Mouse (Mus musculus) olfactory bulb, adult 2 months (tissue): ENCODE results near the gene Ptpru. TPM values are rescaled to one million over a fixed set of nuclear protein-coding genes. Genes with fewer than 3 reads are reported as not detected.

ENCODE experiments used
- H3K27ac ChIP-seq: fragments of 200-500 bp; 2 replicates; pipeline ENCODE4 v1.5.1; 2012; ENCODE audit warnings: low read depth, low read length; ENCODE audit not compliant: insufficient read depth
- H3K4me1 ChIP-seq: fragments of 200-500 bp; 2 replicates; pipeline ENCODE4 v1.6.1; 2012; ENCODE audit warnings: low read length; ENCODE audit not compliant: control insufficient read depth, insufficient read depth
- H3K4me3 ChIP-seq: fragments of 200-500 bp; 2 replicates; pipeline ENCODE4 v1.5.1; 2012; ENCODE audit warnings: mild to moderate bottlenecking, low read depth, low read length, moderate library complexity; ENCODE audit not compliant: insufficient read depth
- CTCF ChIP-seq: fragments of 200-500 bp; IDR thresholded peaks from 2 replicates; pipeline ENCODE4 v1.5.1; 2012; ENCODE audit warnings: low read depth, mild to moderate bottlenecking, low read length, moderate library complexity; ENCODE audit not compliant: insufficient read depth
- POLR2A ChIP-seq: fragments of 200-500 bp; IDR thresholded peaks from 2 replicates; pipeline ENCODE4 v1.6.1; 2012; ENCODE audit warnings: mild to moderate bottlenecking, low read depth, low read length, moderate library complexity; ENCODE audit not compliant: insufficient read depth
- WGBS: fragments of 180-500 bp; shearing (Covaris S2); methylation state at CpG from one replicate; pipeline ENCODE4 v1.1.7; 2018; 5-methylcytosine and 5-hydroxymethylcytosine counted together
- polyA plus RNA-seq: library from polyadenylated mRNA; stranded (reverse); fragments of >200 nt; gene quantifications from 2 replicates; pipeline ENCODE4 v1.2.4, GENCODE M21; 2012; ENCODE audit warnings: low replicate concordance; ENCODE audit not compliant: missing spikeins, insufficient read depth, insufficient read length

The Ptpru gene
- polyA plus RNA-seq, 1 experiment = not detected

DNA sequence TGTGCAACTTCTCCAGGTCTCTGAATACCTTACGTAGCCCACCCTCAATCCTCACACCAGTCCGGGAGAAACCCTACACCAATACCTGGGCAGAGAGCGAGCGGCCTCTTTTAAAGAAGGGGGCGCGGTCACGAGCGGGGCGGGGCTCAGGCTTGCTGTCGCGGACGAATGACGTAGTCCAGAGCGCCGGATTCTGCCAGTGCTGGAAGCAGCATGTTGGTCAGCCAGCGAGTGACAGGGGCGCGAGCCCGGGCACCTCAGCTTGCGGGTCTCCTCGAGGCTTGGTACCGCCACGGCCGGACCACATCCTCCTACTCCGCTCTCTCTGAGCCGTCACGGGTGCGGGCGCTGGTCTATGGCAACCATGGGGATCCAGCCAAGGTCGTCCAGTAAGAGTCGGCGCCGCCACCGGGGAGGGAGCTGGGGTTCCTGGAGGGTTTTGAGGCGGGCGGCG, 5.2 kb upstream of the Ptpru start, which contains the start of gene Mecr:
Gene Mecr (plus strand): TSS at position 181 of the 454 bp plus-strand sequence.
- TF ChIP-seq POLR2A (peak; percentile 78), CTCF (no peak)
- peaks cover 3% of the 10 kb centered on the region for H3K4me1 ChIP-seq
- H3K4me3 ChIP-seq = peak within 1 kb of the TSS; percentile 70
- no peak within 1 kb of the TSS for H3K27ac ChIP-seq
- under 1% methylated on average over 37 of the region's 37 CpGs for WGBS

DNA sequence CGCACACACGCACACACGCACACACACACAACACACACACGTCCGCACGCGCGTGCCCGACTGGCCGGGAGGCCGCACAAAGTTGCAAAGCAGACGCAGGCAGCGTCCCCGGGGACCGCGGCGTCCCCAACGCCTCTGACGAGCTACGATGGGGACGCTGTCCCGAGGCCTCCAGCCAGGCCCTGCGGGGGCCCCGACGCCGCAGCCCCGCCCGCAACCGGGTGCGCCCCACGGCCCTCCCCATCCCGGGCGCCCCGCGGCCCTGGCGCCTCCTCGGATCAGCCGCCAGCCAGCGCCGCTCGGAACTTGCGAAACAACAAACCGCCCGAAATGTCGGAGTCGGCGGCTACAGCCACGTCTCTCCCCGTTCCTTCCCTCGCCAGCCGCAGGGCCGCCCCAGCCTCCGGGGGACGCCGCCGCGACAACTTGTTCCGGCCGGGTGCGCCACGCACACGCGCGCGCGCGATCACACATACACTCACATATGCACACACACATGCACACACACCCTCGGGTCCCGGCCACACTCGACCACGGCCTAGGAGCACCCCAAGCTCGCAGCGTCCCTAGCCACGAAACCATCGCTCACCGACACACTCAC, 1.1 kb downstream of the Ptpru start:
- H3K4me3 ChIP-seq = peak overlapping the region; percentile 65
- TF ChIP-seq POLR2A = no peak
- TF ChIP-seq CTCF = no peak
- no peak overlapping the region for H3K27ac ChIP-seq
- peaks cover 21% of the 10 kb centered on the region for H3K4me1 ChIP-seq
- WGBS = under 1% methylated on average over 76 of the region's 76 CpGs

DNA sequence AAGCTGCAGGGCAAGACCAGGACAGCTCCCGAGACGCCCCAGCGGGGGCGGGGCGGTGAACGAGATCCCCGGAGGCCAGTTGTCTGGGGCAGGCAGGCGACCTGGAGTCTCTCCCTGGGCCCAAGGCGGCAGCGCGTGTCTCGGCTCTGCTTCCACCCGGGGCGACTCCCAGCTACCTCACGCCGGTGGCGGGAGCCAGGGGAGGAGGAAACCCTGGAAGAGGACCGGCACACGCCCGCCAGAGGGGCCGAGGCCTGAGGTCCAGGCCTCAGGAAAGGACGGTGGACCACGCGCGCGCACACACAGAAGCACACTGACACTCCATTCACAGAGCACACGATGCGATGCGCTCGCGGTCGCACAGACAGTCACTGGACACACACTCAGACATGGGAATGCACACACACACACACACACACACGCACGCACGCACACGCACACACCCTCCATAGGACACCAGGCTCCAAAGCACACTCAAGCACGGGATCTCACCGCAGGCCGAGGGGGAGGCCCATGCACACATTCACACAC, 1.7 kb downstream of the Ptpru start:
- WGBS = 12% methylated on average over 39 of the region's 39 CpGs
- Histone ChIP-seq H3K4me1 (peaks cover 21% of the 10 kb centered on the region), H3K4me3 (peak overlapping the region; percentile 65), H3K27ac (no peak overlapping the region)
- no peak for TF ChIP-seq CTCF
- TF ChIP-seq POLR2A = no peak

DNA sequence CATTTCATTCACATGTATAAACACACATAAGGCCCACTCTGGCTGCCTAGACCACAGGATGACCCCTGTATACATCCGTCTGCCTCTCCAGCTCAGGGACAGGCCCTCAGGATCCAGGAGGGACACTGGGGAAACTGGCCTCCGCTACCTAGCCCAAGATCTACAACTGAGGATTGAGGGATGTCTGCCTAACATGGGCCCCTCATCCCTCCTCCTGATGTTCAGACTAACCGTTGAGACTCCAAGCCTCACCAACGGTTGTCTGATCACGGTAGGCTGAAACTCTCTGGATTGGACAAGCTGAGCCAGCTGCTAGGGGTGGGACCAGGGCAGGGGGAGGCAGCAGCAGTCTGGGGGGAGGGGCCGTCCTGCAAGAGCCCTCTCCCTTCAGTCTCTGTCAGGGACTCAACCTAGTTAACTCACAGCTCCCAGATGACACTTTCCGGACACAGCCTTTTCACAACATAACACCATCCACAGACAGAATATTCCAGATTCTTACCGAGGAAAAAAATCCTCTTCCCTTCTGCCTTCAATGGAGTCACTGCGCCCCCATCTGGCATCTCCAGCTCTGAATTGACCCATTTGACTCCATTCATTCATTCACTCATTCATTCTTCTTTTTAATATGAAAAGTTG, 4.0 kb downstream of the Ptpru start:
- H3K4me1 ChIP-seq = peaks cover 21% of the 10 kb centered on the region
- TF ChIP-seq POLR2A = no peak
- TF ChIP-seq CTCF = no peak
- WGBS = 48% methylated on average over 9 of the region's 9 CpGs
- H3K4me3 ChIP-seq = no peak overlapping the region
- no peak overlapping the region for H3K27ac ChIP-seq

DNA sequence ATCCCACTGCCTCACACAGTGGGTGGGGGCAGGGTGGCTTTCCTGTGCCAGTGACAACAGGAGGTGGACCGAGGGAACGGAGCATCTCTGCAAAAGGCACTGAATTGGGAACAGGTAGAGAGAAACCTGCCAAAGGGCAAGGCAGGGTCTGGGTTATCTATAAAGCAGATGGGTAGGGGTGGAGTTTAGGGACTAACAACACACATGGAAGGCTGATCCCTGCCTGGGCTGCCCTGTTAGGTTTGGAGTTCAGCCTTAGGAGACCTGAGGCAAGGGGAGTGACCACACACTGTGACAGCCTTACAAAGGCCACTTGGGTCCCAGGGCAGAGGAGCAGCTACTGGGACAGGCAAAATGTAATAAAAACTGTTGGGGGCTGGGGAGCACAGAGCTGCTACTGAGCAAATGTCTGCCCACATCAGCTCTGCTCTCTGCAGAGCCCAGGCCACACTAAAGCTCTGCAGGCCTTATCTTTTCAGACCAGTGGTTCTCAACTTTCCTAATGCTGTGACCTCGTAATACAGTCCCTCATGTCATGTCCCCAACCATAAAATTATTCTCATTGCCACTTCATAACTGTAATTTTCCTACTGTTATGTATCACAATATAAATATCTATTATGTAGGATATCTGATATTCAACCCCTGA, 5.2 kb downstream of the Ptpru start:
- peaks cover 17% of the 10 kb centered on the region for H3K4me1 ChIP-seq
- no peak overlapping the region for H3K27ac ChIP-seq
- H3K4me3 ChIP-seq = no peak overlapping the region
- 90% methylated on average over 3 of the region's 3 CpGs for WGBS
- TF ChIP-seq CTCF (no peak), POLR2A (no peak)

DNA sequence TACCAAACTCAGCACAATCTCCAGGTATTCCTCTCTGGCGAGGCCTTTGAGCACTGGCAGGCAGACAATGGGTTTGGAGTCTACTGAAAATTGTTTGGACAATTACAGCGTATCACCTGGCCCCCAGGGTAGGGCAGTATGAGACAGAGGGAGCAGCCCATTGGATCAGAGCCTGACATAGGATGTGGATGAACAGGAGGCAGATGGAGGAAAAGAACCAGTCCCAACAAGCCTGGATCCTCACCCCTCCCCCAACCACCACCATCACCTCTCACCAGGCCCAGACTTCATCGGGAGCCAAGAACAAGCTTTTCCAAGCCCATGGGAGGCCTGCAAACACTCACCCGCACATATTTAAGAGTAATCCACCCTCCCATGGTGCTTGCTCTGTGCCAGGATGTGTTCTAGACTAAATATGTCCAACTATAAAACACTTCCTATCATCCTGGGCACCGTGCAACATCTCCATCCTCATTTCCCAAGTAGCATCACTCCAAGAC, 6.5 kb downstream of the Ptpru start:
- no peak overlapping the region for H3K27ac ChIP-seq
- no peak overlapping the region for H3K4me3 ChIP-seq
- peaks cover 6% of the 10 kb centered on the region for H3K4me1 ChIP-seq
- TF ChIP-seq CTCF = no peak
- TF ChIP-seq POLR2A = no peak
- WGBS = 82% methylated on average over 5 of the region's 5 CpGs

DNA sequence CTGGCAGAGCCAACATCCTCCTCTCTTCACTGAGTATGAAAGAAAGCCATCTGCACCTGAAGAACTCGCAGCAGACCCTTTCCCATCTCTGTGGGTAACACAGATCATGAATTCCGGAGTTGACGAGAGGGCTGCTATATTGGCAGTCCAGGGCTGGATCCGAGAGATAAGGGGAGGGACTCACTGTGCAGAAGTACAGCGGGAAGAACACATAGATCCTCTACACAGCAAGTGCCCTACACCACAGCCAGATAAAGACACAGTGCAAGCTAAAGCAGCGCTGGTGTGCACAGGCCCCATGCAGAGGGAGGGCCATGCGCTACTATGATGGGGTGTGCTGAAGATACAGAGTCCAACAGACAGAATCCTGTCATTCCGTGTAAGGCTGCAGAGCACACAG, 9.0 kb downstream of the Ptpru start:
- 89% methylated on average over 8 of the region's 8 CpGs for WGBS
- no peak overlapping the region for H3K4me3 ChIP-seq
- TF ChIP-seq CTCF (no peak), POLR2A (no peak)
- H3K4me1 ChIP-seq = 0 out of 2 replicates have a peak, but pooled peaks cover 2% of the 10 kb centered on the region
- H3K27ac ChIP-seq = no peak overlapping the region

DNA sequence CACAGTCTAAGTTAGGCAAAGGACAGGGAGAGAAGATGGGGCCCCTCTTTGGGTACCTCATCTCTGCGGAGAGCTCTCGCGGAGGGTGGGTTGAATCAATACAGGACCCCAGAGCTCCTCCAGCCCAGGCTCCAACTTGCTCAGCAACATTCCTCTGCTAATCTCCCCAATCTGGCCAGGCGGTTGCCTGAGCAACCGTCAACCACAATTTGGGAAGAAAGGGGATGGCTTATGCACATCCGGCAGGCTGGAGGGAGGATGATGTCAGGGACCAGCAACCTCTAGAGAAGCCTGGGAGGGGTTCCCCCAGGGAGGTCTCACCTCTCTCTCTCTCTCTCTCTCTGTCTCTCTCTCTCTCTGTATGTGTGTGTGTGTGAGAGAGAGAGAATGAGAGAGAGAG, 11.2 kb downstream of the Ptpru start:
- Histone ChIP-seq H3K27ac (no peak overlapping the region), H3K4me3 (no peak overlapping the region), H3K4me1 (peaks cover 5% of the 10 kb centered on the region; the same call in 1 of the 2 replicates)
- WGBS = 54% methylated on average over 6 of the region's 6 CpGs
- TF ChIP-seq POLR2A (no peak), CTCF (no peak)

DNA sequence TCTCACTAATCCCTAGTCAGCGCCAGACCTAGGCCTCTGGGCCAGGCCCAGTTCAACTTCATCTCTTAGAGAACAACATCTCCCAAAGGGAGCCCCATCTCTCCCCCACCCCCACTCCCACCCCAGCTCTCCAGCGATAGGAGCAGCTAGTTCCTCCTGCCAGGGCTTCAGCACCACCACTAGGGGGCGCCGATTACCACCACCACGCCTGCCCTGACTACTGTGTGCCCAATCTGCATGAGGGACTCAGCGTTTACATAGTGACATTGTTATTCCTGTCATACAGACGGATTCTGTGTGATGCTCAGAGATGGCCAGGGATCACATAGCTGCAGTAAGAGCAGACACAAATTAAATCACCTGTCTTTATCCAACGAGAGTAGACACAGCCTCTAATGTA, 12.3 kb downstream of the Ptpru start:
- no peak overlapping the region for H3K27ac ChIP-seq
- H3K4me1 ChIP-seq = peaks cover 14% of the 10 kb centered on the region
- H3K4me3 ChIP-seq = no peak overlapping the region
- 59% methylated on average over 8 of the region's 8 CpGs for WGBS
- TF ChIP-seq CTCF = peak; percentile 26; the same call in 1 of the 2 replicates
- TF ChIP-seq POLR2A = no peak
